Mouse (Mus musculus) hindbrain, embryonic 14.5 days (tissue): ENCODE data around the gene Def8. TPM values are rescaled to one million over a fixed set of nuclear protein-coding genes. Genes with fewer than 3 reads are reported as not detected.
"Not testable (repeated sequence)": the region's sequence is repeated elsewhere in the genome, so short reads cannot be mapped to it uniquely, and the experiment has no call there.

Experiments
- ATAC-seq: fragments of 200-750 bp; cut with Nextera tagmentation; 2 replicates; pipeline ENCODE4 v1.8.0; 2017; ENCODE audit warnings: moderate number of reproducible peaks, mild to moderate bottlenecking, moderate TSS enrichment, moderate library complexity; ENCODE audit not compliant: low FRiP score
- DNase-seq: peaks from one replicate; pipeline ENCODE4 v3.0.0-alpha.2; 2015; ENCODE audit warnings: low spot score
- H3K27ac ChIP-seq: fragments of 300-500 bp; sonication (generic); 2 replicates; pipeline ENCODE4 v1.5.1; 2014; ENCODE audit warnings: mild to moderate bottlenecking, moderate library complexity
- H3K27me3 ChIP-seq: fragments of 300-500 bp; sonication (generic); 2 replicates; pipeline ENCODE4 v1.6.1; 2014; ENCODE audit warnings: mild to moderate bottlenecking, low read length, mixed read lengths; ENCODE audit not compliant: control insufficient read depth, insufficient read depth
- H3K36me3 ChIP-seq: fragments of 300-500 bp; sonication (generic); replicated peaks from 2 replicates; pipeline ENCODE4 v1.6.1; 2014; ENCODE audit not compliant: control insufficient read depth, insufficient read depth
- H3K4me1 ChIP-seq: fragments of 300-500 bp; sonication (generic); replicated peaks from 2 replicates; pipeline ENCODE4 v1.6.1; 2014; ENCODE audit warnings: antibody characterized with exemption, low read length, mixed read lengths; ENCODE audit not compliant: control insufficient read depth, insufficient read depth
- H3K4me2 ChIP-seq: fragments of 300-500 bp; sonication (generic); replicated peaks from 2 replicates; pipeline ENCODE4 v1.6.1; 2014; ENCODE audit warnings: mild to moderate bottlenecking, moderate library complexity
- H3K4me3 ChIP-seq: fragments of 300-500 bp; sonication (generic); replicated peaks from 2 replicates; pipeline ENCODE4 v1.5.1; 2014; ENCODE audit warnings: mild to moderate bottlenecking, low read length
- H3K9ac ChIP-seq: fragments of 300-500 bp; sonication (generic); 2 replicates; pipeline ENCODE4 v1.6.1; 2014
- H3K9me3 ChIP-seq: fragments of 300-500 bp; sonication (generic); 2 replicates; pipeline ENCODE4 v1.6.1; 2016; ENCODE audit warnings: low read length; ENCODE audit not compliant: control insufficient read depth
- WGBS: fragments of 180-500 bp; shearing (Covaris S2); extraction: QIAGEN DNeasy Blood & Tissue Kit; methylation state at CpG from one replicate; pipeline ENCODE4 v1.1.7; 2014; 5-methylcytosine and 5-hydroxymethylcytosine counted together
- polyA plus RNA-seq: library from polyadenylated mRNA; unstranded; fragments of >200 nt; fragmentation: Nextera tagmentation; extraction: Ambion mirVana; gene quantifications from 2 replicates; pipeline ENCODE4 v1.2.1, GENCODE M21; 2014

The Def8 gene
- polyA plus RNA-seq, 1 experiment from 2014 or later, result 45.3 TPM

GRCm38 (mm10) chr8:123428939-123429721, 5.8 kb downstream of the Def8 start:
- 95% methylated on average over 23 of the region's 23 CpGs for WGBS
- ATAC-seq (no peak), DNase-seq (no peak)
- no peak overlapping the region for H3K27ac ChIP-seq
- H3K4me2 ChIP-seq, result no peak overlapping the region
- no peaks in the 10 kb centered on the region for H3K36me3 ChIP-seq
- H3K9me3 ChIP-seq, result peaks cover 51% of the 10 kb centered on the region
- no peaks in the 10 kb centered on the region for H3K4me1 ChIP-seq
- no peaks in the 10 kb centered on the region for H3K27me3 ChIP-seq
- no peak overlapping the region for H3K9ac ChIP-seq
- H3K4me3 ChIP-seq, result no peak overlapping the region

GRCm38 (mm10) chr8:123429722-123430013, 6.3 kb downstream of the Def8 start:
- not testable (repeated sequence) for H3K27me3 ChIP-seq, H3K4me3 ChIP-seq, ATAC-seq, DNase-seq, H3K4me2 ChIP-seq, H3K36me3 ChIP-seq, H3K4me1 ChIP-seq, H3K9ac ChIP-seq, H3K27ac ChIP-seq
- H3K9me3 ChIP-seq, result peaks cover 51% of the 10 kb centered on the region
- WGBS, result 98% methylated on average over 15 of the region's 15 CpGs

- H3K27ac ChIP-seq, H3K4me1 ChIP-seq, DNase-seq, H3K27me3 ChIP-seq, H3K4me2 ChIP-seq, H3K4me3 ChIP-seq, H3K9ac ChIP-seq, H3K36me3 ChIP-seq, ATAC-seq: not testable (repeated sequence)
- 96% methylated on average over 7 of the region's 8 CpGs for WGBS
- H3K9me3 ChIP-seq, result peaks cover 51% of the 10 kb centered on the region
Observed at GRCm38 (mm10) chr8:123430936-123431335, 7.6 kb downstream of the Def8 start.

GRCm38 (mm10) chr8:123431616-123432365, 8.5 kb downstream of the Def8 start:
- H3K36me3 ChIP-seq, result no peaks in the 10 kb centered on the region
- no peak for DNase-seq
- no peak overlapping the region for H3K9ac ChIP-seq
- no peak overlapping the region for H3K4me2 ChIP-seq
- no peaks in the 10 kb centered on the region for H3K4me1 ChIP-seq
- no peak overlapping the region for H3K4me3 ChIP-seq
- WGBS, result 96% methylated on average over 25 of the region's 25 CpGs
- H3K27ac ChIP-seq, result no peak overlapping the region
- ATAC-seq, result no peak
- no peaks in the 10 kb centered on the region for H3K27me3 ChIP-seq
- peaks cover 45% of the 10 kb centered on the region for H3K9me3 ChIP-seq

- Histone ChIP-seq H3K4me3 (no peak overlapping the region), H3K27ac (no peak overlapping the region), H3K36me3 (no peaks in the 10 kb centered on the region), H3K4me1 (no peaks in the 10 kb centered on the region), H3K9me3 (peaks cover 40% of the 10 kb centered on the region), H3K9ac (no peak overlapping the region), H3K27me3 (no peaks in the 10 kb centered on the region), H3K4me2 (no peak overlapping the region)
- ATAC-seq (no peak), DNase-seq (no peak)
- 97% methylated on average over 16 of the region's 16 CpGs for WGBS
Observed at GRCm38 (mm10) chr8:123432381-123432780, 9.1 kb downstream of the Def8 start.

GRCm38 (mm10) chr8:123433241-123433974, 10.1 kb downstream of the Def8 start:
- not testable (repeated sequence) for H3K4me3 ChIP-seq, H3K36me3 ChIP-seq, H3K4me1 ChIP-seq, ATAC-seq, H3K9ac ChIP-seq, H3K27ac ChIP-seq, H3K27me3 ChIP-seq, H3K4me2 ChIP-seq, DNase-seq
- peaks cover 29% of the 10 kb centered on the region for H3K9me3 ChIP-seq
- 97% methylated on average over 42 of the region's 47 CpGs for WGBS

- Histone ChIP-seq H3K36me3 (no peaks in the 10 kb centered on the region), H3K27ac (no peak overlapping the region), H3K9ac (no peak overlapping the region), H3K4me2 (no peak overlapping the region), H3K4me1 (peaks cover 8% of the 10 kb centered on the region), H3K4me3 (no peak overlapping the region), H3K27me3 (no peaks in the 10 kb centered on the region), H3K9me3 (no peaks in the 10 kb centered on the region)
- 93% methylated on average over 2 of the region's 2 CpGs for WGBS
- no peak for DNase-seq
- ATAC-seq, result no peak
Observed at GRCm38 (mm10) chr8:123441788-123442187, 18.5 kb downstream of the Def8 start.

GRCm38 (mm10) chr8:123442351-123442750, 19.0 kb downstream of the Def8 start:
- Histone ChIP-seq H3K27me3 (no peaks in the 10 kb centered on the region), H3K36me3 (no peaks in the 10 kb centered on the region), H3K9me3 (no peaks in the 10 kb centered on the region), H3K4me2 (peak overlapping the region; percentile 64), H3K4me1 (peaks cover 8% of the 10 kb centered on the region), H3K27ac (peak overlapping the region; percentile 87; the same call in 1 of the 2 replicates), H3K9ac (peak overlapping the region; percentile 89; the same call in 1 of the 2 replicates), H3K4me3 (peak overlapping the region; percentile 52; the same call in 1 of the 2 replicates)
- WGBS, result 86% methylated on average over 5 of the region's 5 CpGs
- ATAC-seq, result peak; percentile 31; the same call in 1 of the 2 replicates
- DNase-seq, result no peak
